Mouse (Mus musculus) layer of hippocampus, adult 8-10 months (tissue): ENCODE measurements around the gene Elf1. TPM values are rescaled to one million over a fixed set of nuclear protein-coding genes. Genes with fewer than 3 reads are reported as not detected.

Source experiments
- DNase-seq, 2 experiments: peaks; one replicate each; pipeline ENCODE4 v3.0.0; 2022; ENCODE audit warnings: low spot score in 2 of 2
- total RNA-seq, 4 experiments: library from RNA; stranded (reverse); gene quantifications; 2 replicates each; pipeline ENCODE4 v1.2.4; 2022

Elf1 gene
- total RNA-seq, 4 experiments from 2014 or later = 4.2 to 7.9 (median 6.2) TPM

DNA sequence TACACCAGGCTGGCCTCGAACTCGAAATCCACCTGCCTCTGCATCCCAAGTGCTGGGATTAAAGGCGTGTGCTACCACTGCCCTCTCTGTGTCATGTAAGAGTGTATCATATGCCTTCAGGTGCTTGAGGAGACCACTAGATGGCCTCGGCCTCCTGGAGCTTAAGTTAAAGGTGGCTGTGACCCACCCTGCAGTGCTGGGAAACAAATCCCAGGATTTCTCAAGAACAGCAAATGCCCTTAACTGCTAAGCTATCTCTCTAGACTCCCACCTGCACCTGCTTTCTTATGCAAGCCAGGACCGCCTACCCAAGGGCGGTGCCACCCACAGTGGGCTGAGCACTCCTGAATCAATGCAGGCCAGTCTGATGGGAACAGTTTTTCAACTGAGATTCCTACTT is 83.8 kb downstream of the Elf1 start:
- DNase-seq = no peak

DNA sequence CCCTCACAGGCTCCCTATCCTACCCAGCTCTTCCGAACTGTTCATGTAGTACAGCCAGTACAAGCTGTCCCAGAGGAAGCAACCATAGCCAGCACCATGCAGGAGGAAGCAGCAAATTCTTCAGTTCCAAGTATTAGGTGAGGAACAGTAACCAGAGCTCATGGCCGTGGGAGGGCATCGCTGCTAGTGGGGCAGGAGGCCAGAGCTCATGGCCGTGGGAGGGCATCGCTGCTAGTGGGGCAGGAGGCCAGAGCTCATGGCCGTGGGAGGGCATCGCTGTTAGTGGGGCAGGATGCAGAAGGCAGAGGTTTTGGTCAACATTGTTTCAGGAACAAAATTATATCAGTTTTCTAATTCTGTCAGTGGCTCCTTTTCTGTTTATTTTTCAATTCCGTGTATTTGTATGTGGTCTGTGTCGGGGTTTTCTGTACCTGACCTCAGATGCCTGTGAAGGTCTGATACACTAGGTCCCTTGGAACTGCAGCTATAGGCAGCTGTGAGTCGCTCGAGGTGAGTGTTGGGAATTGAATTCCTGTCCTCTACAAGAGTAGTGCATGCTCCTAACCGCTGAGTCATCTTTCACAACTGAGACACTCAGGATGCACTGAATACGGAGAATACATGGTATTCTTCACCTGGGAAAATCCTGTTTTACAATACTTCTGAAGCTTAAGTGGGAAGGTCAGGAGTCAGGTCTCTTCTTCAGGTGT is 92.6 kb downstream of the Elf1 start:
- DNase-seq = no peak

DNA sequence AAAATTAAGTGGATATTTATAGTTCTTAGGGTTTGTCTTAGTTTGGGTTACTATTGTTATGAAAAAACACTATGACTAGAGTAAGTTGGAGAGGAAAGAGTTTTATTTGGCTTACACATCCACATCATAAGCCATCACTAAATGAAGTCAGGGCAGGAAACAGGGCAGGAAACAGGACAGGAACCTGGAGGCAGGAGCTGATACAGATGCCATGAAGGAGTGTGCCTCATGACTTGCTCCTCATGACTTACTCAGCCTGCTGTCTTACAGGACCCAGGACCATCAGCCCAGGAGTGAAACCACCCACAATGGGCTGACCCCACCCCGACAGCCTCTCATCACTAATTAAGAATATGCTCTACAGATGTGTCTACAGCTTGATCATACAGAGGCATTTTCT is 93.4 kb downstream of the Elf1 start:
- DNase-seq = no peak

DNA sequence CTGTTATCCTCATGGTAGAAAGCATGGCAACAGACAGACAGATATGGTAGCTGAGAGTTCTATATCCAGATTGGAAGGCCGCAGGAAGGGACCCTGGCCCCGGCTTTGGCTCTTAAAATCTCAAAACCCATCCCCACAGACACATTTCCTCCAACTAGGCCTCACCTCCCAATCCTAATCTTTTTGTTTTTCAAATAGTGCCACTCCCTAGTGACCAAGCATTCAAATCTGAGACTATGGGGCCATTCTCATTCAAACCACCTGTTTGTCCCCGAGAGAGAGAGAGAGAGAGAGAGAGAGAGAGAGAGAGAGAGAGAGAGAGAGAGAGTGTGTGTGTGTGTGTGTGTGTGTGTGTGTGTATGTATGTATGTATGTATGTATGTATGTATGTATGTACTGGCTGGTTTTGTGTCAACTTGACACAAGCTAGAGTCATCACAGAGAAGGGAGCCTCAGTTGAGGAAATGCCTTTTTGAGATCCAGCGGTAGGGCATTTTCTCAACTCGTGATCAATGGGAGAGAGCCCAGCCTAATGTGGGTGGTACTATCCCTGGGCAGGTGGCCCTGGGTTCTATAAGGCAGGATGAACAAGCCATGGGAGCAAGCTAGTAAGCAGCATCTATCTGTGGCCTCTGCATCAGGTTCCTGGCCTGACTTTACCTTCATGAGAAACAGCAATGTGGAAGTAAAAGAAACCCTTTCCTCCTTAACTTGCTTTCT is 102.7 kb downstream of the Elf1 start:
- no peak for DNase-seq

DNA sequence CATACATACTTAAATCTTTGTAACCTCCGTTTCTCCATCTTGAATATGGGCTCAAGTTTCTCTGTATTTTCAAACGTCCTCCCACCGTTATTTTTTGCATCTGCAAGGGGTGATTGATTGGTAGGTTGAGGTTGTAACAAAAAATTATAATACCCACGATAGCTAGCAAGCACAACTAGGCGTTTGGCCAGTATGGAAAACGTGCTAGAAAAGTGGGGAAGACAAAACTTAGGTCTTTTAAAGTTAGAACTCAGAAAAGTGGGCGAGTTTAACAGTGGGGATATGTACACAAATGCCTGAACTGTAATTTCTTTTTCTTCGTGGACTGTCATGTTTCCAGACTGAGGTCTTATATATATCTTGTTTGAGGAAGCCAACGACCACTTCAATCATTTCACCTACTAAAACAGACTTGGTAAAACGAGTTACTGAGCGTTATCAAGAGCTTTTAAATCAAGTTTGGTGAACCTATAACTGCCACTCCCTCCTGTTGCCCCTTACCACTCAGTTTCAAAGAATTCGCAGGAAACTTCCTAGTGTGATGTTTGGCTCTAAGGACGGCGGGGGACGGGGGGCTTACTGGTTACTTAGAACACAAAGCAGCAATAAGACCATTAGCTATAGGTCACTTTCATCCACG is 105.6 kb downstream of the Elf1 start:
- DNase-seq = no peak

DNA sequence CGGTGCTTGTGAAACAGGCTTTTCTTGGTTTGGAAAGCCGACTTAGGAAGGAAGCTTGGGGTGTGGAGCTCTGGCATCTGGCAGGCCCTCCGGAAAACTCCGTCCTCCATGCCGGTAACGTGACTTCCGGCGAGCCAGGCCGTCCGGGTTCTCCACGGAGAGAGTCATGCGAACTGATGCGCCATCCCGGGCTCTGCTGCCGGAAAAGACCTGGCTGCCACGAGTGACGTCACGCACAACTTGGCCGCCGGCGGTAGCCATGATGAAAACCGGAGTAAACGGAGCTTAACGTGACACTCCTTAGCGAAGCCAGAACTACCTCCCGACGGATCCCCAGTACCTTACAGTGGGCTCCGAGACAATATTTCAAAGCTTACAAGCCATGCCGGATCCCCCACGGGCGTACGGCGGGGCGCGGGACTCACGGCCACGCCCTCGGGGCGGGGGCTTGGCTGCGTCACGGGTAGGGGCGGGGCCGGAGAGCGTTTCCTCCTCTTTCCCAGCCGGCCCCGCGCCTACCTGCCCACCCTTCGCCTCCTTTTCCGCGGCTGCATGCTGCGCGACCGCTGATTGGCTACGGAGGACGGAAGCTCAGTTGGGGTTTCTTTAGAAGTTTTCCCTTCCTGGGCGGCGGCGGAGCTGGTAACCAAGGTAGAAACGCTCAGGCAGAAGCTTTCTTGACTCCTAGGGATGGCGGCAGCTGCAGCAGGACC is 106.3 kb downstream of the Elf1 start, which contains the start of gene Sugt1:
TSS of gene Sugt1 (plus strand) at position 553 of the 713 bp plus-strand sequence.
- peak; percentile 96 to 98 for DNase-seq

DNA sequence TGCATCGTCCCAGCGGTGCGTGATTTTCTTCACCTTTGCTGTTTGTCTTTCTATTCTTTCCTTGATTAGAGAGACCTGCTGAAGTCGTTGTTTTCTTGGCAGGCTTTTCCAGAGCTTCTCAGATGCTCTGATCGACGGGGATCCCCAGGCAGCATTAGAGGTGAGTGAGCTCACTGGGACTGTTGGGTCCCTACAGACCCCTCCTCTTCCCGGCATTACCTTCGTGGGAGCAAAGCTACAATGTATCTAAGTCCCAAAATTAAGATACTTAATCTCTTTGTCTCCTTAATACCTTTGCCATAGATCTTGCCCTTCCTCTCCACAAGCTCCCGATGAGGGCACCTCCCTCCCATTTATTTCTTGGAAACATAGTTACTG is 106.8 kb downstream of the Elf1 start:
- DNase-seq = no peak

DNA sequence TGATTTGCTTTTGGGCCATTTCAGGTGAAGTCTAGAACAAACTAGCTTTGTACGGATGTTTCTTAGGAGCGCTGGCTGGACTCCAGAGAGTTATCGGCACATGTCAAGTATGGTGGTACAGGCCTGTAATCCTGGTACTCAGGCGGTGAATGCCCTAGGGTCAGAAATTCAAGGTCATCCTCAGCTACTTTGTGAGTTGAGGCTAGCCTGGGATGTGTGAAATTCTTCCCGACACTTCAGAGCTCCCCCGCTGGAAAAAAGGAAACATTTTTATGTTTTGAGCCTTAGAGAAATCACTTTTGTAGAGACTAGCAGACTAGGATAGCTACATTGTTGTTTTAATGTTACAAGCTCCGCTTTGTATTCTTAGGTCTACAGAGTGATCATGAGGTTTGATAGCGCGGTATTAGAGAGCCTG is 107.5 kb downstream of the Elf1 start:
- no peak for DNase-seq

DNA sequence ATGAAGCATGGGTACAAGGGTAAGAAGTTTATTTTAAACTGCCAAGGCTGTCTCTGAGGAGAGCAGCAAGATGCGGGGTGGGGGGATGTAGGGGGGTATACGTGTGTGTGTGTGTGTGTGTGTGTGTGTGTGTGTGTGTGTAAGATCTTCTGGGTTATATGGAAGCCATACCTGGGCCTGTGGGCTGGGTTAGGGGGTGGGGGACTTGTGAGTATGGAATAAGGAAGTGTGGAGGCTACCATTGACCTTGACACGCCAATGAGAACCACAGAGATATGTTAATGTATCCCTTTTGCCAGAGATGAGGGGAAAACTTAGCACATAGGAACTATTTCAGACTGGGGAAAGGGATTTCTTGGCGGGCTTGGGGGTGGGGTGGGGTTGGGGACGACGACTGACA is 108.4 kb downstream of the Elf1 start:
- no peak for DNase-seq

DNA sequence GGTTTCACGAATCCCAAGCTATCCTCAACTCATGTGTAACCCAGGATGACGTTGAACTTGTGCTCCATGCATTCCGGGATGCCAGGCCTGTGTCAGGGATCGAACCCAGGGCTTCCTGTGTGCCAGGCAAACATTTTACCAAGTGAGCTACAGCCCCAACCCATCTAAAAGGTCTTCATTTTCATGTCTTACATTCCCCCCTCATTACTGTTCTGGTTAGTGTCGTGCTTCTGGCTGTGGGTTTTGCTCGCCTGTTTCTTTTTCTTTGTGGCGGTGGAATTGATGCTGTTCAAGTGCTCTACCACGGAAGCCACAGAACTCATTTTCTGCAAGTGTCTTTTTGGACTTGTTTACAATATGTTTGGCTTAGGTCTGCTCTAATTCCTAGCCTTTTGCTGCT is 109.9 kb downstream of the Elf1 start:
- no peak for DNase-seq

DNA sequence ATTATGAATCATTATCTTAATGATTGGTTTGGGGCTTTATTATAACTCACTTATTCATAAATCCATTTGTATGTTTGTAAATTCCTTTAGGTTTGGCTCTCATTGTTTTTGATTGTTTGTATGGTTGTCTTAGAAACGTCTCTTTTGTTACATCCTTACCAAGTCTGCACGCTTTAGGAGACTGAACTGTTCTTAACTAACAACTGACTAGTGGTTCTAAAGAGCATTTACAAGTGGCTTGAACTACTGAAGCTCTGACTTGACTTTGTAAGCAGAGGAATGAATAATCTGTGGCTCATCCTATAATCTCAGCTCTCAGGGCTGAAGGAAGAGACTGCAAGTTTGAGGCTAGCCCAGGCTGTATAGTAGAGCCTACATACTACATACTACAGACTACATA is 110.6 kb downstream of the Elf1 start:
- DNase-seq = no peak

DNA sequence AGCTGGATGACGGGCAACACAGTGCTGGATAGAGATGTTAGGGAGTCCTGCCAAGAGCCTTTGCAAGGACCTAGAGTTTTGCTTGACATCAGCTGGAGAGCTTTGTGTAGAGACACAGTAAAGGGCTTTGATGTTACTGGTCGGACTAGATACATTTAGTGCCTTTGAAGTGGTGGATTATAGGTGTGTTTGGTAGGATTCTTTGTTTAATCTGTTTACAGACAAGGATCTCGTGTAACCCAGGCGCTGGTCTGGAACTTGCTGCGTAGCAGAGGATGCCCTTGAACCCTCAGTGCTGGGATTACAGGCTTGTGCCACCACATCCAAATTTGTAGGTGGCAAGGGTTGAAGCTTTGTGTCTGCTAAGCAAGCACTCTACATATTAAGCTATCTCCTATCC is 113.1 kb downstream of the Elf1 start:
- DNase-seq = no peak

DNA sequence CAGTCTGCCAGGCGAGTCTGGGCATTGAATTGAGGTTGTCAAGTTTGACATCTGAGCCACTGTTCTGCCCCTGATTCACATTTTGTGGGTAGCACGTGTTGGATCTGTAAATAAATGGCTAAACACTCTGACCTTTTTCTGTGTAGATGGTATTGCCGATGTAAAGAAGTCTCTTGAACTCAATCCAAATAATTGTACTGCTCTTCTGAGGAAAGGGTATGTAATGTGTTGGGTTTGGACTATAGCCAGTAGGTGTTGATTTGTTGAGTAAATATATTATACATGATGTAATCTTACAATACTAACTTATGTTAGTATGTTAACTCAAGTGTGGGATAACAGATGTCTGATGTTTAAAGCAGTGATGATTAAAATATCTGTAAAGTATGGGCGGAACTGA is 115.6 kb downstream of the Elf1 start:
- DNase-seq = no peak

DNA sequence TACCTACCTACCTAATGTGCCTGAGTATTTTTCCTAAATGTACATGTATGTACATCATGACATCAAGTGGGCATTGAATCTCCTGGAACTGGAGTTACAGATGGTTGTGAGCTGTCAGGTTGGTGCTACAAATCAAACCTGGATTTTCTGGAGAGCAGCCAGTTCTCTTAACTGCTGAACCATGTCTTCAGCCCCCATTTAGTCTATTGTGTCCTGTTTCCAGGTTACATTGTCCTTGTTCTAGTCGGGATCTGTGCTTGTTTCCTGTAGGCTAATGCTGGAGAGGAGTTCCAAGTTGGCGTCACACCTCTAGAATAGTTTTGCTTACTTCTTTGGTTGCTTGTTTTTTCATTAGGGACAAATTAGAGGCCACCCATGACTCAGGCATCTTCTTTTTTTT is 124.9 kb downstream of the Elf1 start:
- no peak for DNase-seq

DNA sequence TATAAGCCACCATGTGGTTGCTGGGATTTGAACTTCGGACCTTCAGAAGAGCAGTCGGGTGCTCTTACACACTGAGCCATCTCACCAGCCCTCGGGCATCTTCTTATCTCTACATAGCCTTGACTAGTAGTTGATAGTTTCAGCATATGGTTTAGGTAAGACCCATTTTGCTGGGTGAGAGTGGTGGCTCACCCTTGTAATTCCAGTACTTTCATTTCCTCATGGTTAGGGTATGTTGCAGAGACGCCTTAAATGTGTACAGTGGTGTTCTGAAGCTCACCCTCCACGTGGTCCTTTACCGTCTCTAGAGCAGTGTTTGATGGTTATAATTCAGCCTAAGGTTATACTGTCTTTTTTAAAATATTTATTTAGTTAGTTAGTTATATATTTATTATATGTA is 125.4 kb downstream of the Elf1 start:
- no peak for DNase-seq

DNA sequence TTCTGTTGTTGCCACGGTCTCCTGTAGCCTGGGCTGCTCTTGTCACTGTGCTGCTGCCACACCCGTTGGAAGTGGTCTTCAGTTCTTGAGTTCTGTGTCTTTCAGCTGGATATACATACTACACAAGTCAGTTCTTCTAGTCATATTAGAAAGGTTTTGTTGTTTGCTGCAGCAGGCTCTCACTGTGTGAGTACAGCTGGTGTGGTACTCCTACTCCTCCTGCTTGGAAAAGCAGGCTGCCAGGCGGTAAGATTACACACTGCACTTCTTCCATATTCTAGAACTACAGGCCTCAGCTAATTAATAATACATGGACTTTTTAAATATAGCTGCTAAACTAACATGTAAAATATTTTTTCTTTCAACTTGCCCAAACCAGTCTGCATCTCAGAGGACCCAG is 125.9 kb downstream of the Elf1 start:
- peak; percentile 41 to 51 for DNase-seq

DNA sequence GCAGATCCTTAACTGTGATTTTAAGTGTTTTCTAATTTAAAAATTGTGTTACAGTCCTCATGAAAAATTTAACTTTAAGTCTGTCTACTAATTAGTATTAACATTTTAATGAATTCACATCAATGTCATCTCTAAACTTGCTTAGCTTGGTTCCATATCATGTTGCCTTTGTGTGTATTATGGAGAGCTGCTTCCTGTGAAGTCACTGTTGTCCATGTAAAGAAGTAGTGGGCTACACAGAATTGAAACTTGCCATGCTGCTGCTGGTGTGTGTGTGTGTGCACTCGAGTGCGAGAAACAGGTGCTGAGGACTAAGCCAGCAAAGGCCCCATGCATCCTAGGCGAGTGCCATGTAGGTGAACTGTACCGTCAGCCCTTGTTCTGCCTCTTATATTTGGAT is 126.4 kb downstream of the Elf1 start:
- DNase-seq = no peak

DNA sequence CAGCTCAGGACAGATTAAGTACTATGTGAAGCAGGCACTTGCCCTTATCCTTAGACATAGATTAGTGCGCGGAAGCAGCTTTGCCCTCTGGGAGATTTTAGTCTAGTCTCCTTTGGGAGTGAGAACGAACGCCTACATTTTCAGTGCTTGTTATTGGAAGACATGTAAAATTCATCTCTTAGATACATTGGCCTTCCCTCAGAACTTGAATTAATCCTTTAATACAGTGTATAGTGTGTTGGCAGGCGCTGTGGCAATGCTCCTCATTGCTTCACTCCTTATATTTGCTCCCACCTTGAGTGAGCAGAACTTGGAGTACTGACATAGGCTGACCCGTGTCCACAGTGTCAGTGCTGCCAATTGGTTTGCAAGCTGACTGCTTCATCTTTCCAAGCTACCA is 127.3 kb downstream of the Elf1 start:
- DNase-seq = no peak

DNA sequence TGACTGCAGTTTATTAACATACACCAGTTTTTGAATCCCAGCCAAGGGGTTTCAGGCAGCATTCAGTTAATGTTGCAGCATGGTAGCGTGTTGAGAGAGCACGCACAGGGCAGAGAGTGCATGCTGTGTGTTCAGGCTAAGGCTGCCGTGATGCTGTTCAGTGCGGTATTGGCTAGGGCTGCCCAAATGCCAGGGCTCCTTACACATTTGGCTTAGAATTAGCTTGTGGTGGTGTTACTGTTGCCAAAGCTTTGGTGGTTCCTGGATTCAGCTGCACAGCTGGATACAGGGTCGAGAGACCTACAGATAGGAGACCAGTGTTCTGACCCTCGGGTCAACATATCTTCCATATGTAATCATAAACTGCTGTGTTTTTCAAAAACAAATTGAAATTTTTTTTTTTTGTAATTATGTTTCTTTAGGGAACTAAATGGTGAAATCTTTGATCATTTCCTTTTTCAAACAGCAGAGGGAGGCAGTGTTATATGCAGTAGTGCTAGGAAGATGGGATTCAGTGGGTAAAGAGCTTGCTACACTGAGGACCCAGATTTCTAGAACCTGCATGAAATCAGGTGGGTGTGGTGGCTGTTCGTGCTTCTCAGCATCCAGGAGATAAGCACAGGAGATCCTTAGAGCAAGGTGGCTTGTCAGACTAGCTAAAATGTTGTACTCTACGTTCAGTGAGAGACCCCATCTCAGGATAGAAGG is 136.3 kb downstream of the Elf1 start:
- peak in 1 of 2 experiments; percentile 21 for DNase-seq

DNA sequence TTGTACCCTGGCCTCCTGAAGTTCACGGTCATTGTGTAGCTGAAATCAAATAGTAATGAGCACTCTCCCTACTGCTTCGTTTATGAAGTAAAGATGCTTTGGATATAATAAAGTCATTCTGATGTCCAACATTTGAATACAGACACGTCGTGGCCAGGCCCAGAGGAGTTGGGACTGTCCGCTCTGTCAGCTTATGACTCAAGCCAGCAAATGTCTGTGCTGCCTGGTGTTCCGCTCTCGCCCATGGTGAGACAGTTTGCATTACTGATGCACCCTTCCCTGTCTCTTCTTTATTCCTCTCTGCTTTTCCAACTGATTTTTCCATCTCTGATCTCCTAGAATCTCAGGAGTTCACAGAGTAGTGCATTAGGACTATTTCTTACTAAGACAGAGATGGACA is 138.8 kb downstream of the Elf1 start:
- DNase-seq = no peak

DNA sequence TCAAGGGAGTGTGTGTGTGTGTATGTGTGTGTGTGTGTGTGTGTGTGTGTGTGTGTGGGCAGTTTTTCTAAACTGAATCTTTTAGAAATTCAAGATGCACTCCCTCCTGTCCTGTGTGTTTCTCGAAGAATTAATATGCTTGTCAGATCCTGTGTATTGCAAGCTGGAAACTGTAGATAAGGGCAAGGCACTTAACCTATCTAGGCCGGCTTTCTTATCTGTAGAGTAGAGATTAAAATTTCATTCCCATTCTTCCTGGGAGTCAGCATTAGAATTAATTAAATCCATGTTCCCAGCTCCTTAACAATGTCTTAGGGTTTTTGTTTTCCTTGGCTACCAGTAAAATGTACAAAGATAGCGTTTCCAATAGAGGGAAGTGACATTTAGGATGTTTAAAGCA is 140.1 kb downstream of the Elf1 start:
- DNase-seq = no peak
